Comparison of ENCODE assay signal across 5 mouse cellular contexts in the genomic region with DNA sequence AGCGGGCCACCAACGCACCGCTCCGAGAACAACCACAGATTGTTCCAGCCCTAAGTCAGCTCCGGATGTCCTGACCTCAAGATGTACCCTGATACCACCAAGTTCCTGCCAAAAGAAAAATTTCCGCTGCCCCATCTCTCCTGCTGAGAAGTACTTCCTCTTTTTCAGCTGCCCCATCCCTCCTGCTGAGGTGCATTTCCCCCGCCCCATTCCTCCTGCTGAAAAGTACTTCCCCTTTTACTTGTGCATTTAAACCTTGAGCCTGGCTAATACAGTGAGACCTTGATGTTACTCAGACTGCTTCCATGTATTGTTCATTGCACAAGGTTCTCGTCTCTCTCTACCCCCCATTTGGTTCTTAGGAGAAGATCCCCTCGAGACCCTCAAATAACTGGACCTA.
A peak's percentile ranks its signal among the peaks of the same experiment; 100 is the strongest.
DNase-seq lines count a peak whose midpoint lies in the region; TF ChIP-seq lines count a peak whose summit lies in the region.
"Not testable (repeated sequence)": the region's sequence is repeated elsewhere in the genome, so short reads cannot be mapped to it uniquely, and the experiment has no call there.

No protein-coding gene starts in this region.

- peaks cover 0 to 14% of the 10 kb centered on the region in 2 experiments; a peak in 3 of 4 replicates for H3K4me1 ChIP-seq in CH12.LX (ENCODE audit: control insufficient read depth in 1 of 2, insufficient read depth in 2 of 2)
- not testable (repeated sequence) for H3K4me1 ChIP-seq in MEL (ENCODE audit: control insufficient read depth in 1 of 2, insufficient read depth in 2 of 2, low read length in 2 of 2)

- H3K4me2 ChIP-seq in CH12.LX (ENCODE audit: insufficient read depth, low read depth, poor library complexity, severe bottlenecking) = not testable (repeated sequence)

- H3K36me3 ChIP-seq in CH12.LX (replicated peaks in 1 of 2; ENCODE audit: control insufficient read depth in 1 of 2, insufficient read depth in 1 of 2, low read length in 1 of 2); MEL (ENCODE audit: control insufficient read depth in 1 of 2, insufficient read depth in 2 of 2, low read length in 2 of 2); splenic B cell, adult 2 months (ENCODE audit: control insufficient read depth, insufficient read depth, low read length, poor library complexity, severe bottlenecking): not testable (repeated sequence)

- not testable (repeated sequence) for TF ChIP-seq CTCF in CH12.LX (conservative IDR thresholded peaks at IDR 0.05 in 1 of 2, IDR thresholded peaks at IDR 0.05 in 1 of 2; ENCODE audit: low read depth in 2 of 2, low read length in 2 of 2); MEL (IDR thresholded peaks at IDR 0.05 in 2 of 3, conservative IDR thresholded peaks at IDR 0.05 in 1 of 3; ENCODE audit: control insufficient read depth in 1 of 3, insufficient read depth in 1 of 3, low read depth in 2 of 3, low read length in 3 of 3, poor library complexity in 1 of 3, severe bottlenecking in 1 of 3)

- TF ChIP-seq RAD21 in CH12.LX (IDR thresholded peaks at IDR 0.05; ENCODE audit: low read depth, low read length); MEL (IDR thresholded peaks at IDR 0.05; ENCODE audit: low read depth, low read length): not testable (repeated sequence)

- H3K27me3 ChIP-seq in CH12.LX (replicated peaks); MEL (ENCODE audit: control insufficient read depth in 1 of 2, insufficient read depth in 2 of 2, low read length in 2 of 2); splenic B cell, adult 2 months (ENCODE audit: control insufficient read depth, insufficient read depth, low read length, poor library complexity, severe bottlenecking): not testable (repeated sequence)

- TF ChIP-seq EP300 in CH12.LX (IDR thresholded peaks at IDR 0.05; ENCODE audit: low read length); MEL (IDR thresholded peaks at IDR 0.05; ENCODE audit: low read depth in 1 of 2, low read length in 2 of 2): not testable (repeated sequence)

- in situ Hi-C loops in CH12.LX (cut with MboI; ENCODE audit: low pct_ligation_motif_present, low pct_unique_long_range_greater_than_20kb, low sequenced_read_pairs) = not testable (repeated sequence)

- not testable (repeated sequence) for H3K4me3 ChIP-seq in CH12.LX (replicated peaks in 1 of 3; ENCODE audit: low read depth in 2 of 3, low read length in 2 of 3, poor library complexity in 1 of 3); MEL (ENCODE audit: control insufficient read depth in 1 of 2, insufficient read depth in 1 of 2, low read depth in 2 of 2, low read length in 2 of 2)

- H3K9ac ChIP-seq in CH12.LX (ENCODE audit: insufficient read depth, low read depth); MEL (ENCODE audit: control insufficient read depth, low read depth, low read length, poor library complexity, severe bottlenecking): not testable (repeated sequence)

- not testable (repeated sequence) for H3K27ac ChIP-seq in CH12.LX (ENCODE audit: insufficient read depth, low read depth); MEL (ENCODE audit: control insufficient read depth, low read depth, low read length)

- dilution Hi-C loops in CH12.LX (cut with MboI; ENCODE audit: extremely low pct_ligation_motif_present, extremely low pct_unique_long_range_greater_than_20kb, low sequenced_read_pairs) = not testable (repeated sequence)

- H3K79me2 ChIP-seq in CH12.LX (replicated peaks; ENCODE audit: control insufficient read depth, extremely low read depth, insufficient read depth, poor library complexity, severe bottlenecking); MEL (ENCODE audit: control insufficient read depth, insufficient read depth, low read length, poor library complexity): not testable (repeated sequence)

- DNase-seq in A20 (ENCODE audit: low read depth, low spot score) = peak; percentile 64
- peak; percentile 13 for DNase-seq in CH12.LX (ENCODE audit: extremely low read depth)
- peak; percentile 16 for DNase-seq in MEL (ENCODE audit: low read depth, low spot score)
- DNase-seq in R1 (ENCODE audit: low read depth, low spot score) = peak; percentile 73
- peak; percentile 6 for DNase-seq in splenic B cell, adult 2 months (ENCODE audit: low read depth, low spot score)

- TF ChIP-seq POLR2A in CH12.LX (IDR thresholded peaks at IDR 0.05; ENCODE audit: low read depth, low read length); MEL (IDR thresholded peaks at IDR 0.05; ENCODE audit: control insufficient read depth in 1 of 2, insufficient read depth in 1 of 2, low read depth in 1 of 2, low read length in 2 of 2, poor library complexity in 1 of 2): not testable (repeated sequence)

- not testable (repeated sequence) for H3K9me3 ChIP-seq in CH12.LX (replicated peaks; ENCODE audit: low read length); MEL (replicated peaks; ENCODE audit: insufficient read depth, low read length)

Comparison
In these comparisons a context has a peak if more than half of its experiments do, and no peak if none do; other contexts are left out.
1. DNase-seq: peak in every context shown above with its lines; median percentile 73 in R1; 64 in A20; 16 in MEL; 13 in CH12.LX; 6 in splenic B cell, adult 2 months.